Mouse (Mus musculus) midbrain, embryonic 12.5 days (tissue): ENCODE data around the gene Taf13. TPM values are rescaled to one million over a fixed set of nuclear protein-coding genes. Genes with fewer than 3 reads are reported as not detected.
"Not testable (repeated sequence)": the region's sequence is repeated elsewhere in the genome, so short reads cannot be mapped to it uniquely, and the experiment has no call there.

Source experiments
- ATAC-seq: fragments of 200-750 bp; cut with Nextera tagmentation; 2 replicates; pipeline ENCODE4 v1.8.0; 2017; ENCODE audit warnings: low read depth, moderate TSS enrichment, moderate library complexity; ENCODE audit not compliant: low FRiP score
- H3K27ac ChIP-seq: fragments of 300-500 bp; sonication (generic); replicated peaks from 2 replicates; pipeline ENCODE4 v1.5.1; 2016; ENCODE audit warnings: mild to moderate bottlenecking
- H3K27me3 ChIP-seq: fragments of 300-500 bp; sonication (generic); 2 replicates; pipeline ENCODE4 v1.6.1; 2016; ENCODE audit warnings: mild to moderate bottlenecking
- H3K36me3 ChIP-seq: fragments of 300-500 bp; sonication (generic); 2 replicates; pipeline ENCODE4 v1.6.1; 2016
- H3K4me1 ChIP-seq: fragments of 300-500 bp; sonication (generic); 2 replicates; pipeline ENCODE4 v1.6.1; 2016
- H3K4me2 ChIP-seq: fragments of 300-500 bp; sonication (generic); replicated peaks from 2 replicates; pipeline ENCODE4 v1.6.1; 2016; ENCODE audit warnings: mild to moderate bottlenecking, moderate library complexity
- H3K4me3 ChIP-seq: fragments of 300-500 bp; sonication (generic); 2 replicates; pipeline ENCODE4 v1.5.1; 2016; ENCODE audit warnings: mild to moderate bottlenecking
- H3K9ac ChIP-seq: fragments of 300-500 bp; sonication (generic); replicated peaks from 2 replicates; pipeline ENCODE4 v1.6.1; 2016; ENCODE audit warnings: mild to moderate bottlenecking, moderate library complexity
- H3K9me3 ChIP-seq: fragments of 300-500 bp; sonication (generic); 2 replicates; pipeline ENCODE4 v1.6.1; 2016; ENCODE audit warnings: mild to moderate bottlenecking
- WGBS: fragments of 180-500 bp; shearing (Covaris S2); methylation state at CpG from one replicate; pipeline ENCODE4 v1.1.7; 2016; 5-methylcytosine and 5-hydroxymethylcytosine counted together
- polyA plus RNA-seq: library from polyadenylated mRNA; unstranded; fragments of >200 nt; fragmentation: Nextera tagmentation; extraction: Ambion mirVana; gene quantifications from 2 replicates; pipeline ENCODE4 v1.2.1, GENCODE M21; 2016

Taf13 gene
- polyA plus RNA-seq, 1 experiment from 2014 or later: 96.7 TPM

- H3K9me3 ChIP-seq: no peaks in the 10 kb centered on the region
- H3K9ac ChIP-seq: peak overlapping the region; percentile 96
- WGBS: 20% methylated on average over 20 of the region's 22 CpGs
- peak overlapping the region; percentile 86 for H3K4me3 ChIP-seq
- H3K4me1 ChIP-seq: peaks cover 7% of the 10 kb centered on the region; the same call in 1 of the 2 replicates
- no peaks in the 10 kb centered on the region for H3K27me3 ChIP-seq
- H3K36me3 ChIP-seq: peaks cover 28% of the 10 kb centered on the region
- ATAC-seq: peak; percentile 96
- peak overlapping the region; percentile 73 for H3K4me2 ChIP-seq
- H3K27ac ChIP-seq: peak overlapping the region; percentile 91
These were observed 16.7 kb upstream of the Taf13 start for GRCm38 (mm10) chr3:108554587-108555312.

GRCm38 (mm10) chr3:108557888-108558287 lies 13.6 kb upstream of the Taf13 start:
- no peaks in the 10 kb centered on the region for H3K9me3 ChIP-seq
- H3K9ac ChIP-seq: no peak overlapping the region
- no peak overlapping the region for H3K27ac ChIP-seq
- H3K4me1 ChIP-seq: peaks cover 21% of the 10 kb centered on the region
- H3K27me3 ChIP-seq: no peaks in the 10 kb centered on the region
- WGBS: 94% methylated on average over 4 of the region's 4 CpGs
- no peak overlapping the region for H3K4me2 ChIP-seq
- peaks cover 34% of the 10 kb centered on the region for H3K36me3 ChIP-seq
- no peak for ATAC-seq
- no peak overlapping the region for H3K4me3 ChIP-seq

- ATAC-seq: peak; percentile 98
- H3K4me3 ChIP-seq: peak within 1 kb of the TSS; percentile 91
- H3K9me3 ChIP-seq: no peaks in the 10 kb centered on the region
- H3K9ac ChIP-seq: peak within 1 kb of the TSS; percentile 84
- WGBS: under 1% methylated on average over 45 of the region's 45 CpGs
- peak within 1 kb of the TSS; percentile 73 for H3K4me2 ChIP-seq
- peaks cover 18% of the 10 kb centered on the region for H3K4me1 ChIP-seq
- no peaks in the 10 kb centered on the region for H3K27me3 ChIP-seq
- peaks cover 29% of the 10 kb centered on the region for H3K36me3 ChIP-seq
- peak within 1 kb of the TSS; percentile 90 for H3K27ac ChIP-seq
These were observed 9.3 kb upstream of the Taf13 start, which contains the start of gene Tmem167b for GRCm38 (mm10) chr3:108562133-108562730. Gene Tmem167b, minus strand, starts transcription at chr3:108562466.

GRCm38 (mm10) chr3:108562777-108563271 lies 8.7 kb upstream of the Taf13 start:
- Histone ChIP-seq H3K9ac (peak overlapping the region; percentile 25; the same call in 1 of the 2 replicates), H3K27me3 (no peaks in the 10 kb centered on the region), H3K36me3 (peaks cover 25% of the 10 kb centered on the region), H3K4me3 (peak overlapping the region; percentile 91), H3K4me2 (peak overlapping the region; percentile 73), H3K27ac (peak overlapping the region; percentile 90), H3K9me3 (no peaks in the 10 kb centered on the region), H3K4me1 (peaks cover 20% of the 10 kb centered on the region)
- peak; percentile 56 for ATAC-seq
- WGBS: 18% methylated on average over 15 of the region's 15 CpGs

GRCm38 (mm10) chr3:108563309-108563708 lies 8.2 kb upstream of the Taf13 start:
- Histone ChIP-seq H3K4me3 (peak overlapping the region; percentile 91; the same call in 1 of the 2 replicates), H3K9me3 (no peaks in the 10 kb centered on the region), H3K27ac (peak overlapping the region; percentile 90), H3K9ac (no peak overlapping the region), H3K36me3 (peaks cover 20% of the 10 kb centered on the region), H3K4me1 (peaks cover 23% of the 10 kb centered on the region), H3K4me2 (peak overlapping the region; percentile 73), H3K27me3 (no peaks in the 10 kb centered on the region)
- ATAC-seq: no peak
- 6% methylated on average over 4 of the region's 4 CpGs for whole genome bisulfite sequencing

- peaks cover 26% of the 10 kb centered on the region for H3K4me1 ChIP-seq
- peak; percentile 76 for ATAC-seq
- H3K27ac ChIP-seq: peak overlapping the region; percentile 81
- H3K4me3 ChIP-seq: no peak overlapping the region
- peak overlapping the region; percentile 12; the same call in 1 of the 2 replicates for H3K4me2 ChIP-seq
- no peaks in the 10 kb centered on the region for H3K9me3 ChIP-seq
- H3K9ac ChIP-seq: 0 out of 2 replicates have a peak overlapping the region, but pooled peaks have one; percentile 3
- no peaks in the 10 kb centered on the region for H3K36me3 ChIP-seq
- no peaks in the 10 kb centered on the region for H3K27me3 ChIP-seq
- 15% methylated on average over 15 of the region's 15 CpGs for WGBS
These were observed 3.3 kb upstream of the Taf13 start for GRCm38 (mm10) chr3:108567990-108568877.

GRCm38 (mm10) chr3:108569636-108570035 lies 1.9 kb upstream of the Taf13 start:
- not testable (repeated sequence) for H3K9me3 ChIP-seq, H3K9ac ChIP-seq, ATAC-seq, H3K4me2 ChIP-seq, H3K4me3 ChIP-seq, H3K27me3 ChIP-seq, H3K36me3 ChIP-seq
- H3K27ac ChIP-seq: peak overlapping the region; percentile 42; the same call in 1 of the 2 replicates
- H3K4me1 ChIP-seq: peaks cover 35% of the 10 kb centered on the region
- WGBS: 48% methylated on average over 3 of the region's 3 CpGs

GRCm38 (mm10) chr3:108570813-108571212 lies 685 bp upstream of the Taf13 start:
- H3K36me3 ChIP-seq: no peaks in the 10 kb centered on the region
- H3K9ac ChIP-seq: no peak overlapping the region
- H3K4me1 ChIP-seq: peaks cover 35% of the 10 kb centered on the region
- H3K9me3 ChIP-seq: no peaks in the 10 kb centered on the region
- ATAC-seq: no peak
- H3K27me3 ChIP-seq: no peaks in the 10 kb centered on the region
- no peak overlapping the region for H3K27ac ChIP-seq
- peak overlapping the region; percentile 67 for H3K4me3 ChIP-seq
- 89% methylated on average over 14 of the region's 14 CpGs for WGBS
- peak overlapping the region; percentile 67 for H3K4me2 ChIP-seq

GRCm38 (mm10) chr3:108572309-108573010 lies 962 bp downstream of the Taf13 start:
- WGBS: 52% methylated on average over 18 of the region's 18 CpGs
- Histone ChIP-seq H3K36me3 (no peaks in the 10 kb centered on the region), H3K4me1 (peaks cover 35% of the 10 kb centered on the region), H3K27ac (no peak overlapping the region), H3K9ac (peak overlapping the region; percentile 72), H3K9me3 (no peaks in the 10 kb centered on the region), H3K27me3 (no peaks in the 10 kb centered on the region), H3K4me2 (peak overlapping the region; percentile 67), H3K4me3 (peak overlapping the region; percentile 67)
- ATAC-seq: no peak

GRCm38 (mm10) chr3:108574018-108574417 lies 2.5 kb downstream of the Taf13 start:
- ATAC-seq: no peak
- Histone ChIP-seq H3K36me3 (peaks cover 15% of the 10 kb centered on the region), H3K27ac (no peak overlapping the region), H3K4me2 (peak overlapping the region; percentile 67), H3K9me3 (no peaks in the 10 kb centered on the region), H3K4me3 (no peak overlapping the region), H3K27me3 (no peaks in the 10 kb centered on the region), H3K9ac (no peak overlapping the region), H3K4me1 (peaks cover 26% of the 10 kb centered on the region)
- 92% methylated on average over 5 of the region's 5 CpGs for WGBS

GRCm38 (mm10) chr3:108584580-108584979 lies 13.1 kb downstream of the Taf13 start:
- no peak overlapping the region for H3K4me3 ChIP-seq
- H3K4me2 ChIP-seq: no peak overlapping the region
- H3K9ac ChIP-seq: no peak overlapping the region
- H3K9me3 ChIP-seq: no peaks in the 10 kb centered on the region
- 0 out of 2 replicates have a peak, but pooled peaks cover 5% of the 10 kb centered on the region for H3K4me1 ChIP-seq
- H3K27ac ChIP-seq: no peak overlapping the region
- H3K27me3 ChIP-seq: no peaks in the 10 kb centered on the region
- H3K36me3 ChIP-seq: peaks cover 10% of the 10 kb centered on the region
- 85% methylated on average over 4 of the region's 4 CpGs for WGBS
- ATAC-seq: no peak
